Mouse (Mus musculus): ENCODE data around the gene Usp8.

Usp8 gene

GRCm38 (mm10) chr2:126740314-126740713, 33.2 kb downstream of the Usp8 start:
- in situ Hi-C loops (cut with MboI): no loop called here

GRCm38 (mm10) chr2:126743389-126743788, 36.3 kb downstream of the Usp8 start:
- in situ Hi-C loops (cut with MboI): no loop called here

DNA sequence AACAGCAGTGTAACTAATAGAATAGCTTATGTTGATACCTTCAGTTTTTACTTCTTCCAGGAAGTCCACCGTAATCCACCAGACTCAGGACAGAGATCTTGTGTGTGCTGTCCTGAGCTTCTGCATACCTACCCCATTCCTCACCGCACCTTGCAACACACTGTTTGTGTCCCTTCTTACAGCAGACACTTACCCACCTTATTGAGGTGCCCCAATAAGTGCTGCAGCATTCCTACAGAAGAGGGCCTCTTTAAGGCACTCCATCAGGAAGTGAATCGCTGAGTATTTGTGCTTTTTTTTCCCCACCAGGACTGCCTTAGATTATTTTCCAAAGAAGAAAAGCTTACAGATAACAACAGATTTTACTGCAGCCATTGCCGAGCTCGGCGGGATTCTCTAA, 48.5 kb downstream of the Usp8 start:
- in situ Hi-C loops (cut with MboI): no loop called here

GRCm38 (mm10) chr2:126759351-126759750, 52.2 kb downstream of the Usp8 start:
- in situ Hi-C loops (cut with MboI): no loop called here

DNA sequence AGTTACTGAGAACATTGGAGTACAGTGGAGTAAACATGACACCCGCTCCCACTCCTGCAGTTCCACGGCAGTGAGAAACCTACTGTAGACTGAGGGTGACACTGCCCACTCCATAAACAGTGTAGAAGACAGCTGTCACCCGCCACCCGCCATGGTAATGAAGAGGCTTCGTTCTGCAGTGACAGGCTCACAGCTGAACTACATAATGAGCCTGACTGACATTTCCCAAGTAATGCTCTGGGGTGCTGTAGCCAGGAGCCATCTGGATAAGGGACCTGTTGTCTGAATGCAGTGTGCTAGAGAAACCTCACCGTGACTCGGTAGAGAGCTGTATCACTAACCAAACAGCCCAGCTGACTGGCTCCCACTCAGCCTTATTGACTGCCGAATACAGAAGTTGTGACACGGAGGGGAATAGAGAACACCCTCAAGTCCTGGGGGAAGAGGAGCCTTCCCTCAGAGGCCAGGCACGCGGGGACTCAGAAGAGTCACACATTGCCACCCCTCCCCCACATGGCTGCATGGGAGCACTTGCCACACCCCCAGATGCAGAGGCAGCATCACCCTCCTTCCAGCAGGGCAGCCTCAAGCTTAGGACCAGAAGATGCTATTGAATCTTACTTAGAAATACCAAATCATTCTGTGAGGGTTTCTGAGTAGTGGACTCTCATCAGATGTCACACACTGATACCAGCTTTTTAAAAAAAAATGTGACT, 58.9 kb downstream of the Usp8 start:
- in situ Hi-C loops (cut with MboI): no loop called here

DNA sequence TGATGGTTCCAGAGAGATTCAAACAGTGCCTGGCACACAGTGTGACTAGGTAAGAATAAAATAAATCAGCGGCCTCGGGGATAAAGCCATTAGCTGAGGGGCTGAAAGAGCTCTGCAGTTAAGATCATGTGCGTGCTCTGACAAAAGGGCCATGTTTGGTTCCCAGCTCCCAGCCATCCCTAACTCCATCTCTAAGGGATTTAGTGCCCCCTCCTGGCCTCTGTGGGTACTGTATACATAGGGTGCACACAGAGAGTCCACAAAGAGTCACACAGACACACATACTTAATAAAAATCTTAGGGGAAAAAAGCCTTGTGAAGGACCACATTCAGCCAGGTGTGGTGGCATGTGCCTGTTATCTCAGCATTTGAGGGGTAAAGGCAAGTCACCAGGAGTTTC, 60.5 kb downstream of the Usp8 start:
- in situ Hi-C loops (cut with MboI): no loop called here

GRCm38 (mm10) chr2:126768194-126768593, 61.1 kb downstream of the Usp8 start:
- in situ Hi-C loops (cut with MboI): no loop called here

- in situ Hi-C loops (cut with MboI): no loop called here
Observed at GRCm38 (mm10) chr2:126769431-126770181, 62.5 kb downstream of the Usp8 start.

- in situ Hi-C loops (cut with MboI): no loop called here
Observed at GRCm38 (mm10) chr2:126772217-126772616, 65.1 kb downstream of the Usp8 start.

DNA sequence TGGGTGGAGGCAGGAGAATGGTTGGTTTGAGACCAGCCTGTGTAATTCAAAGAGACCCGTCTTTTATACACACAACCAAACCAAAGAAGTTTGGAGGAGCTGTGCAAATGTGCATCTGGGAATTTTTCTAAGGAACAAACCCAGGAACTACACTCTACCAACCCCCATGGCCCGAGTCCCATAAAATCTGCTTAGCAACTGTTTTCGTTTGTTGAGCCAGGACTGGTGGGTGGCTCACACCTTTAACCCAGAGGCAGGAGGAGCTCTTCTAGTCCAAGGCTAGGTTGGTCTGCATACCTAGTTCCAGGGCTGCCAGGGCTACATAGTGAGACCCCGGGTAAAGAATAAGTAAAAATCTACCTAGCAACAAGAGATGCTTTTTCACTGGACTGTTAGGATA, 68.8 kb downstream of the Usp8 start:
- in situ Hi-C loops (cut with MboI): no loop called here

GRCm38 (mm10) chr2:126776416-126776815, 69.3 kb downstream of the Usp8 start:
- in situ Hi-C loops (cut with MboI): no loop called here

- in situ Hi-C loops (cut with MboI): no loop called here
Observed at GRCm38 (mm10) chr2:126778806-126779205, 71.7 kb downstream of the Usp8 start.

DNA sequence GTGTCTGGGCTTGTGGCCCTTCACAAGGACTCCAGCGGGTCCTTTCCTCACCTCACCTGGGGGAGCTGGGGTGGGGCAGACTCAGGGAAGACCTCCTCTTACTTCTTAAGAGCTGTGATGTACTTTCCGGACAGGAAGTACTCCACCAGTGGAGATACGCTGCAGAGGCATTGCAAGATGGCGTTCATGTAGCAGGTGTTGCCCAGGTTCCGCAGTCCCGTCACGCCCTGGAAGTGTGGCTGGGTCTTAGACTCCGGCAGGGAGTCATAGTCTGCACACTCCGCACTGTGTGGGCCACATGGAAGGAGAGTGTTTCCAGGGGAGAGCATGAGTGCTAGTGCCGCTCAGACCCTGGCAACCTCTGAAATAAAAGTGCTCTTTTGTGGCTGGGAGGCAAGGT, 73.2 kb downstream of the Usp8 start:
- in situ Hi-C loops (cut with MboI): no loop called here

- in situ Hi-C loops (cut with MboI): no loop called here
Observed at GRCm38 (mm10) chr2:126781478-126781877, 74.3 kb downstream of the Usp8 start.

DNA sequence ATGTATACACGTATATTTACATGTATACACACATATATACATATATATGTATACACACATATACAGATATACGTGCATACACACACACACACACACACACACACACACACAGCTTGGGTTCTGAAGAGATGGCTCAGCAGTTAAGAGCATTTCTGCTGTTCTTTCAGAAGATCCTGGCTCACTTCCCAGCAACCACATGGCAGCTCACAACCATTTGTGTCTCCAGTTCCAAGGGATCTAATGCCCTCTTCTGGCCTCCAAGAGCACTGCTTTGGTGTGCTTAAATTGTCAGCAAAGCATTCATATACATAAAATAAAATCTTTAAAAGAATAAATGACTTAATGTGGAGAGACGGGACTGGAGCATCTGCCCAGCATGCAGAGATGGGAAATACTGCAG, 75.3 kb downstream of the Usp8 start:
- in situ Hi-C loops (cut with MboI): no loop called here

DNA sequence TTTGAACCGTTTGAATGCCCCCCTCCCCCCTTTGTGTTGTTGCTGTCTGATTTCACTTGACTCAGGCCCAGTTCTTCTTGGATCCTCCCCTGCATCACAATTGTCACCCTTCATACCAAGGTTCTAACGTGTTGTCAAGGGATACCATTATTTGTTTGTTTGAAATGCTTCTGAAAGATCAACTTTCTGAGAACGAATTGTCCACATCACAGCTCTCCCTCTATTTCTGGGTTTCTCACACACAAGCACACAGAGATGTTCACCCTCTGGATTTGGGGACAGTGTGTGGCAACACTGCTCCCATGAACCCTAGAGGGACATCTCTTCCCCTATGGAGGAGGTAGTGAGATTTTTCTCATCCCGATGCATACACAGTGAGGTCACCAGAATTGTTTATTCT, 76.2 kb downstream of the Usp8 start, which contains the start of gene Usp50:
TSS of gene Usp50 (minus strand) at position 101 of the 400 bp plus-strand sequence.
- in situ Hi-C loops (cut with MboI): no loop called here

DNA sequence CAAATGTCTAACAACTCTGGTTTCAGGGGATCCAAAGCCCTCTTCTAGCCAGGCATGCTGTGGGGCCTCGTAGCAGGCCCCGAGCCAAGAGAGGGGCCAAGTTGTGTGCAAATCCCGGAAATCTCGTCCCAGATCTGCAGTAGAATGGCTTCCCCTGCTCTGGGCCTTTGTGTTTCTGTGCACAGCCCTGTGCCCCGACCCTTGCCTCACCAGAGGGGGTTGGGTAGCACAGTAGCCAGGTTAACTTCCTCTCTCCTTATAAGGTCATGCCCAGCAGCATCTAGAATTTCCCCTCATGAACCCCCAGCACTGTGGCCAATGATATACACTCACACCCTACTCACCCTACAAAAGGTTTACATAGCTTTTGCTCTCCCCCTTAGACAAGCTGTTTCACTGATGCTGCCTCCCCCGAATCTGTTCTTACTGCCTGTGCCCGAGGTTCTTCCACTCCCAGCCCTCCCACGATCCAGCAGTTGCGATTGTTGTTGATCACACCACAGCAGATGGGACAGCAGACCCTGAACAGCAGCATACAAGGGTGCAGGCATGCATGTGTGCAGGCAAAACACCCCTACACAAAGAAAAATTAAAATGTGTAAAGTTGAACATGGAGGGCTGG, 80.7 kb downstream of the Usp8 start:
- in situ Hi-C loops (cut with MboI): no loop called here

- in situ Hi-C loops (cut with MboI): no loop called here
Observed at GRCm38 (mm10) chr2:126792611-126793010, 85.5 kb downstream of the Usp8 start.

DNA sequence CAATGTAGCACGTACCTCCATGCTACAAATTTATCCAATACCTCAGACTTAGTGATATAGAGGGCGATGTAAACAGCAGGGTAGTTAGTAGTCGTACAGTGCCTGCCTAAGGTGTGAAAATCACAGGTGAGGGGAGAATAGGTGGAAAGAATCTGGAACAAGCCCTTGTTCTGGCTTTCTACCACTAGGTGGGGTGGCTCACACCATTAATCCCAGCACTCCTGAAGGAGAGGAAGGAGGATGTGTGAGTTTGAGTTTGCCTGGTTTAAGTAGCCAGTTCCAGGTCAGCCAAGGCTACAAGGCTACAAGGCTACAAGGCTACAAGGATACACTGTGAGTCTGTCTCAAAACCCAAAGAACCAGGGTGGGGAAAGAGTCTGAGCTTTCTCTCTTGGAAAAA, 88.6 kb downstream of the Usp8 start:
- in situ Hi-C loops (cut with MboI): no loop called here

DNA sequence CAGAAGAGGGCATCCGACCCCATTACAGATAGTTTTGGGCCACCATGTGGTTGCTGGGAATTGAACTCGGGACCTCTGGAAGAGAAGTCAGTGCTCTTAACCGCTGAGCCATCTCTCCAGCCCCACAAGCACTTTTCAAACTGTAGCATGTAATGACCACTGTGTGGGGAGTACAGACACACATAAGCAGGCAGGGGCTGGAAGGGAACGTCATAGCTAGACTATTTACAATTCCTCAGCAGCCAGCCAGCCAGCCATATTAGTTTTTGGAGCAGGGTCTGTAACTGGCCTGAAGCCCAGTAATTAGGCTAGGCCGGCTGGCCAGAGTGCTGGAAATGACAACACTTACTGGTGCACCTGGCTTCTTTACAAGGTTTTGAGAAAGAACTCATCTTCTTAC, 91.3 kb downstream of the Usp8 start:
- in situ Hi-C loops (cut with MboI): no loop called here

- in situ Hi-C loops (cut with MboI): no loop called here
Observed at GRCm38 (mm10) chr2:126801980-126802379, 94.9 kb downstream of the Usp8 start.

Data from mature B cell (primary cell).